Mouse (Mus musculus) CH12.LX (cell line): ENCODE measurements at regions not wholly inside any gene's neighbourhood (a gene's known extent, or its start where the extent isn't known, plus 50 kb on each side); places are given as distances from the start of the nearest gene placed in this dataset.

ENCODE experiments used
- CTCF ChIP-seq, 2 experiments: IDR thresholded peaks in 1 of 2; conservative IDR thresholded peaks in 1 of 2; 2 replicates each; pipeline ENCODE4 v1.5.1; 2011 to 2012; ENCODE audit warnings: low read depth in 2 of 2, low read length in 2 of 2, improper control_type of control experiment in 1 of 2, inconsistent platforms in 1 of 2, mild to moderate bottlenecking in 1 of 2, moderate library complexity in 1 of 2
- EP300 ChIP-seq: IDR thresholded peaks from 2 replicates; pipeline ENCODE4 v1.6.1; 2011; ENCODE audit warnings: low read length, improper control_type of control experiment
- GABPA ChIP-seq: IDR thresholded peaks from 2 replicates; pipeline ENCODE4 v1.6.1; 2012; ENCODE audit warnings: low read depth, low read length, improper control_type of control experiment, inconsistent platforms; ENCODE audit not compliant: insufficient replicate concordance
- HCFC1 ChIP-seq: IDR thresholded peaks from 2 replicates; pipeline ENCODE4 v1.6.1; 2012; ENCODE audit warnings: low read depth, mild to moderate bottlenecking, inconsistent platforms, low read length, improper control_type of control experiment
- IRF4 ChIP-seq: IDR thresholded peaks from 2 replicates; pipeline ENCODE4 v1.6.1; 2014; ENCODE audit warnings: low read depth, mild to moderate bottlenecking, inconsistent platforms, low read length, improper control_type of control experiment
- JUND ChIP-seq: conservative IDR thresholded peaks from 2 replicates; pipeline ENCODE4 v1.6.1; 2011; ENCODE audit warnings: low read depth, low read length, improper control_type of control experiment
- MAX ChIP-seq: IDR thresholded peaks from 2 replicates; pipeline ENCODE4 v1.6.1; 2011; ENCODE audit warnings: low read length, improper control_type of control experiment
- NELFE ChIP-seq: IDR thresholded peaks from 2 replicates; pipeline ENCODE4 v1.6.1; 2011; ENCODE audit warnings: low read depth, low read length, improper control_type of control experiment
- POLR2A ChIP-seq: IDR thresholded peaks from 2 replicates; pipeline ENCODE4 v1.6.1; 2011; ENCODE audit warnings: low read depth, mild to moderate bottlenecking, improper control_type of control experiment, low read length
- SIN3A ChIP-seq: IDR thresholded peaks from 2 replicates; pipeline ENCODE4 v1.6.1; 2012; ENCODE audit warnings: low read length, improper control_type of control experiment, inconsistent platforms
- TBP ChIP-seq: conservative IDR thresholded peaks from 2 replicates; pipeline ENCODE4 v1.6.1; 2011; ENCODE audit warnings: low read depth, low read length, improper control_type of control experiment
- TCF12 ChIP-seq: IDR thresholded peaks from 2 replicates; pipeline ENCODE4 v1.6.1; 2014; ENCODE audit warnings: low read depth, mild to moderate bottlenecking, inconsistent platforms, low read length, improper control_type of control experiment
- USF1 ChIP-seq: IDR thresholded peaks from 2 replicates; pipeline ENCODE4 v1.6.1; 2014; ENCODE audit warnings: low read depth, mild to moderate bottlenecking, inconsistent platforms, low read length, improper control_type of control experiment
- ZC3H11A ChIP-seq: IDR thresholded peaks from 2 replicates; pipeline ENCODE4 v1.6.1; 2012; ENCODE audit warnings: low read depth, mild to moderate bottlenecking, inconsistent platforms, low read length, improper control_type of control experiment

DNA sequence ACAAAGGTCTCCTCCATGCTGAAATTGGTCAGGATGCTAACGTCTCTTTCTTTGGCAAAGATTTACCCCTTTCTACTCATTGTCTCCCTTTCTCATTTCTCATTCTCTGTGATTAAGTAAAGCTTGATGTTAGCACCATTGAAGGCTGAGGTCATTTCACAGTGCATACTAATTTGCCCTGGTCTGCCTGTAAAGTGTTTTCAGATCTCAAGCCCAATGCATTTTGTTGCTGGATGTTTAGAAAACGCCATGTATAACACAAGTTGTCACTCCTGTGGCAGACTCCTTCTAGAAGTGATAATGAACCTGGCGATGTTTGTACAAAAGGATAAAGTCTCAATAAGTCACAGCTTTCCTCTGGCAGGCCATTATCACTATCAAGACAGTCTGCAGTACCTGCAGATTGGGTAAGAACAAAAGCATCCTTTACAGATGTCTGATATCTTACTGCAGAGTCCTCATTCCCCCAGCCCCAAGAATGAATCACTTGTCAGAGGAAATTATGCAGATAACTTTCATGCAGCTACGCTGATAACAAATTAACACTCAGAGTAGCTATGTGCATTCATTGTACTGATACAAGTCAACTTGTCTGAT, 68.7 kb downstream of the Zfp622 start:
- TF ChIP-seq POLR2A: no peak
- no peak for TF ChIP-seq IRF4
- no peak for TF ChIP-seq SIN3A
- no peak for TF ChIP-seq CTCF (conservative IDR thresholded peaks at IDR 0.05 in 1 of 2, IDR thresholded peaks at IDR 0.05 in 1 of 2; ENCODE audit: low read depth in 2 of 2, low read length in 2 of 2)
- no peak for TF ChIP-seq ZC3H11A
- no peak for TF ChIP-seq MAX
- no peak for TF ChIP-seq EP300
- no peak for TF ChIP-seq JUND
- TF ChIP-seq NELFE: no peak
- no peak for TF ChIP-seq TCF12
- no peak for TF ChIP-seq GABPA
- no peak for TF ChIP-seq HCFC1
- TF ChIP-seq USF1: no peak
- TF ChIP-seq TBP: no peak
